Mouse (Mus musculus) kidney, adult 2 months (tissue): Measurements from ENCODE around the gene Gm28048. TPM values are rescaled to one million over a fixed set of nuclear protein-coding genes. Genes with fewer than 3 reads are reported as not detected.

Experiments used
- DNase-seq: peaks from one replicate; pipeline ENCODE4 v3.0.0; 2021
- H3K27ac ChIP-seq: fragments of 200-500 bp; 2 replicates; pipeline ENCODE4 v1.5.1; 2012; ENCODE audit warnings: low read depth, low read length, control low read depth, inconsistent platforms; ENCODE audit not compliant: insufficient read depth
- H3K27me3 ChIP-seq: fragments of 200-500 bp; replicated peaks from 2 replicates; pipeline ENCODE4 v1.6.1; 2012; ENCODE audit warnings: mild to moderate bottlenecking, moderate library complexity, low read length, inconsistent platforms; ENCODE audit not compliant: control insufficient read depth, insufficient read depth
- H3K36me3 ChIP-seq: fragments of 200-500 bp; 2 replicates; pipeline ENCODE4 v1.6.1; 2012; ENCODE audit warnings: mild to moderate bottlenecking, moderate library complexity, low read length, inconsistent platforms; ENCODE audit not compliant: control insufficient read depth, insufficient read depth
- H3K4me1 ChIP-seq: fragments of 200-500 bp; 2 replicates; pipeline ENCODE4 v1.6.1; 2011; ENCODE audit warnings: low read length; ENCODE audit not compliant: control insufficient read depth, insufficient read depth
- H3K4me3 ChIP-seq: fragments of 200-500 bp; 2 replicates; pipeline ENCODE4 v1.5.1; 2011; ENCODE audit warnings: mild to moderate bottlenecking, low read depth, low read length, control low read depth; ENCODE audit not compliant: insufficient read depth
- CTCF ChIP-seq: fragments of 200-500 bp; conservative IDR thresholded peaks from 2 replicates; pipeline ENCODE4 v1.5.1; 2011; ENCODE audit warnings: low read depth, mild to moderate bottlenecking, control low read depth, low read length, moderate library complexity, mixed read lengths; ENCODE audit not compliant: insufficient read depth, insufficient read length
- POLR2A ChIP-seq: fragments of 200-500 bp; IDR thresholded peaks from one replicate; pipeline ENCODE4 v1.6.1; 2011; ENCODE audit warnings: low read depth, low read length, control low read depth
- WGBS: fragments of 180-500 bp; shearing (Covaris S2); methylation state at CpG from one replicate; pipeline ENCODE4 v1.1.7; 2018; 5-methylcytosine and 5-hydroxymethylcytosine counted together
- polyA plus RNA-seq: library from polyadenylated mRNA; depleted of rRNA; stranded (reverse); fragments of >200 nt; gene quantifications from 2 replicates; pipeline ENCODE4 v1.2.3, GENCODE M21; 2012

The Gm28048 gene
- polyA plus RNA-seq, 1 experiment, result 1.7 TPM

GRCm38 (mm10) chr11:22813921-22814704 is 167.8 kb downstream of the Gm28048 start:
- no peak for DNase-seq
- 76% methylated on average over 5 of the region's 5 CpGs for WGBS
- TF ChIP-seq POLR2A (no peak), CTCF (no peak)
- H3K4me1 ChIP-seq, result peaks cover 4% of the 10 kb centered on the region; the same call in 1 of the 2 replicates
- H3K36me3 ChIP-seq, result no peaks in the 10 kb centered on the region
- H3K27ac ChIP-seq, result no peak overlapping the region
- no peak overlapping the region for H3K4me3 ChIP-seq
- no peaks in the 10 kb centered on the region for H3K27me3 ChIP-seq

- no peak overlapping the region for H3K4me3 ChIP-seq
- H3K27me3 ChIP-seq, result no peaks in the 10 kb centered on the region
- no peaks in the 10 kb centered on the region for H3K36me3 ChIP-seq
- TF ChIP-seq POLR2A (no peak), CTCF (no peak)
- H3K4me1 ChIP-seq, result peaks cover 4% of the 10 kb centered on the region; the same call in 1 of the 2 replicates
- 93% methylated on average over 3 of the region's 3 CpGs for WGBS
- no peak overlapping the region for H3K27ac ChIP-seq
- DNase-seq, result no peak
Measured at GRCm38 (mm10) chr11:22813427-22813826, 168.5 kb downstream of the Gm28048 start.

GRCm38 (mm10) chr11:22811413-22811812 is 170.5 kb downstream of the Gm28048 start:
- TF ChIP-seq CTCF (no peak), POLR2A (no peak)
- DNase-seq, result no peak
- WGBS, result 82% methylated on average over 3 of the region's 3 CpGs
- Histone ChIP-seq H3K4me3 (no peak overlapping the region), H3K27ac (no peak overlapping the region), H3K4me1 (no peaks in the 10 kb centered on the region; the same call in 1 of the 2 replicates), H3K27me3 (no peaks in the 10 kb centered on the region), H3K36me3 (no peaks in the 10 kb centered on the region)

- H3K27me3 ChIP-seq, result no peaks in the 10 kb centered on the region
- H3K36me3 ChIP-seq, result no peaks in the 10 kb centered on the region
- TF ChIP-seq CTCF (no peak), POLR2A (no peak)
- no peak overlapping the region for H3K4me3 ChIP-seq
- DNase-seq, result no peak
- WGBS, result 80% methylated on average over 7 of the region's 7 CpGs
- no peaks in the 10 kb centered on the region; the same call in 1 of the 2 replicates for H3K4me1 ChIP-seq
- H3K27ac ChIP-seq, result no peak overlapping the region
Measured at GRCm38 (mm10) chr11:22809465-22810096, 172.3 kb downstream of the Gm28048 start.

GRCm38 (mm10) chr11:22808040-22808439 is 173.8 kb downstream of the Gm28048 start:
- H3K27ac ChIP-seq, result no peak overlapping the region
- DNase-seq, result no peak
- no peak for TF ChIP-seq CTCF
- TF ChIP-seq POLR2A, result no peak
- no peaks in the 10 kb centered on the region for H3K27me3 ChIP-seq
- H3K36me3 ChIP-seq, result no peaks in the 10 kb centered on the region
- no peaks in the 10 kb centered on the region; the same call in 1 of the 2 replicates for H3K4me1 ChIP-seq
- no peak overlapping the region for H3K4me3 ChIP-seq

DNA sequence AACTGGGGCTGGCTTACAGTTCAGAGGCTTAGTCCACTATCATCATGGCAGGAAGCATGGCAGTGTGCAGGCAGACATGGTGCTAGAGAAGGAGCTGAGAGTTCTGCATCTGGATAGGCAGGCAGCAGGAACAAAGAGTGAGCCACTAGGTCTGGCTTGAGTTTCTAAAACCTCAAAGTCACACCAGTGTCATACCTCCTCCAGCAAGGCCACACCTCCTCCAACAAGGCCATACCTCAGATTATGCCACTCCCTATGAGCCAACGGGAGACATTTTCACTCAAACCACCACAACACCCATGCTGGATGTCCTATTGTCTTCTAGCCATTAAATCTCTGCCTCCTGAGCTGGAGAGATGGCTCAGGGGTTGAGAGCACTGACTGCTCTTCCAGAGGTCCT is 176.7 kb downstream of the Gm28048 start:
- Histone ChIP-seq H3K4me1 (peaks cover 6% of the 10 kb centered on the region), H3K4me3 (no peak overlapping the region), H3K27ac (no peak overlapping the region), H3K36me3 (no peaks in the 10 kb centered on the region), H3K27me3 (no peaks in the 10 kb centered on the region)
- TF ChIP-seq CTCF (no peak), POLR2A (no peak)
- WGBS, result 96% methylated on average over 1 of the region's 1 CpGs
- no peak for DNase-seq

DNA sequence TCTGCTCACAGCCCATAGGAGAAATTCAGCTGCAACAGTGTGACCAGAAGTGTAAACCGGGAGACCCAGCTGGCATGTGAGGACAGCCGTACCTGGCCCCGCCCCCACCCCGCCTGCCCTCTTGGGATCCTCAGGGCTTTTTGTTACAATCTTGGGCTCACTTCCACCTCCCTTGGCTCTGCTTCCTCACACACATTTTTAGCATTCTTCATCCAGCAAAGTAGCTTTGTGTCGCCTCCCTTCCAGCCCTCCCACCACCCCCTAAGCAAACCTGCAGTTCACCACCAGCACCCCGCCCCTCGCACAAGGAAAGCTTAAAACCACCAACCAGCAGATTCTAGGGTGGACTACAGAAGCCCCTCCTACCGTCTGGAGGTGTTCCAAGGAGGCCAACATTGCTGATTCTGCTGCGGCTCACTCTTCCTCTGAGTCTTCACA is 181.9 kb downstream of the Gm28048 start:
- Histone ChIP-seq H3K27ac (peak overlapping the region; percentile 27; the same call in 1 of the 2 replicates), H3K4me1 (peaks cover 10% of the 10 kb centered on the region), H3K36me3 (no peaks in the 10 kb centered on the region), H3K4me3 (no peak overlapping the region), H3K27me3 (no peaks in the 10 kb centered on the region)
- peak; percentile 66 for DNase-seq
- TF ChIP-seq POLR2A (no peak), CTCF (no peak)
- WGBS, result 10% methylated on average over 9 of the region's 9 CpGs
